Mouse (Mus musculus) cortical plate, adult 2 months (tissue): Measurements from ENCODE around the gene Usp12.

Experiments
- CTCF ChIP-seq: fragments of 200-500 bp; IDR thresholded peaks from 2 replicates; pipeline ENCODE4 v1.5.1; 2011; ENCODE audit warnings: mild to moderate bottlenecking, control low read depth, low read length; ENCODE audit not compliant: insufficient read depth; ENCODE audit errors: extremely low read depth
- POLR2A ChIP-seq: fragments of 200-500 bp; IDR thresholded peaks from 2 replicates; pipeline ENCODE4 v1.6.1; 2011; ENCODE audit warnings: mild to moderate bottlenecking, low read length, control low read depth; ENCODE audit not compliant: insufficient read depth; ENCODE audit errors: extremely low read depth

DNA sequence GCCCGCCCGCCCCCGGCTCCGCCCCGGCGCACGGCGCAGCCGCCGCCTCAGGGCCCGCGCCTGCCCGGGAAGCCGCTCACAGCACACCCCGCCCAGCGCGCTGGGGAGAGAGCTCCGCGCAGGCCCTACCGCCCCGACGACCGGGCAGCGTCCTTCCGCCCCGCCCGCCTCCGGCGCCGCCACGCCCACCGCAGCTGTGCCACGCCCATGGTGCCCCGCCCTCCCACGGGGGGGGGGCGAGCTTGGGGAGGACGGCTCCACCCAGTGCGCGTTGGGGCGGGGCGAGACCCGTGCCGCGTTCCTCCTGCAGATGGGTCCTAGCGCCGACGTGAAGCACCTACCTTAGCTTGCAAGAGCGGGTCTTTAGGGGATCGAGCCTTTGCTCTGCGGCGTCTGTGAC, at the start of gene Usp12:
- TF ChIP-seq POLR2A (no peak), CTCF (no peak)
